Mouse (Mus musculus): ENCODE measurements around the gene Epb41l5. TPM values are rescaled to one million over a fixed set of nuclear protein-coding genes. Genes with fewer than 3 reads are reported as not detected.

Gene Epb41l5
- polyA plus RNA-seq (2021; fragmentation: Nextera tagmentation): 4.0 and 4.2 TPM in 2 replicates
- long read RNA-seq, experiment 1, full-length matches to known transcripts: 3 of 11 reads
- long read RNA-seq, experiment 1, partial matches to known transcripts: 0 of 11 reads
- long read RNA-seq, experiment 1, other reads (novel, unspliced or antisense): 8 of 11 reads
- long read RNA-seq, experiment 2, full-length matches to known transcripts: 7 of 20 reads
- long read RNA-seq, experiment 2, partial matches to known transcripts: 2 of 20 reads
- long read RNA-seq, experiment 2, other reads (novel, unspliced or antisense): 11 of 20 reads

GRCm38 (mm10) chr1:119648205-119649111 lies at the start of gene Epb41l5:
TSS of gene Epb41l5 (minus strand) at chr1:119649000.

GRCm38 (mm10) chr1:119525689-119526591 lies 122.9 kb downstream of the Epb41l5 start, which contains the start of gene Tmem185b:
TSS of gene Tmem185b (plus strand) at chr1:119526160.

GRCm38 (mm10) chr1:119504260-119505062 lies 144.3 kb downstream of the Epb41l5 start, which contains the start of gene Ralb:
TSS of gene Ralb (minus strand) at chr1:119504794.

Other genes starting within 250 kb of the Epb41l5 start
- 0.65 and 0.67 TPM in 2 replicates for gene Inhbb, start 226.8 kb downstream of the Epb41l5 start, polyA plus RNA-seq (2021; fragmentation: Nextera tagmentation)
- 12.6 and 14.8 TPM in 2 replicates for gene Ralb, start 144.2 kb downstream of the Epb41l5 start, polyA plus RNA-seq (2021; fragmentation: Nextera tagmentation)
- gene Tmem185b, start 122.8 kb downstream of the Epb41l5 start, polyA plus RNA-seq (2021; fragmentation: Nextera tagmentation): 15.3 and 15.7 TPM in 2 replicates
- gene Ptpn4, start 188.6 kb upstream of the Epb41l5 start, polyA plus RNA-seq (2021; fragmentation: Nextera tagmentation): 5.9 and 7.4 TPM in 2 replicates

Measured in layer of hippocampus, adult 6 months (tissue).